Mouse (Mus musculus): ENCODE data around the gene Selenoi. TPM values are rescaled to one million over a fixed set of nuclear protein-coding genes. Genes with fewer than 3 reads are reported as not detected.
"Not testable (repeated sequence)": the region's sequence is repeated elsewhere in the genome, so short reads cannot be mapped to it uniquely, and the experiment has no call there.

Gene Selenoi
- 23.3 and 25.6 TPM in 2 replicates for polyA plus RNA-seq (2016; fragmentation: Nextera tagmentation; extraction: Ambion mirVana)

DNA sequence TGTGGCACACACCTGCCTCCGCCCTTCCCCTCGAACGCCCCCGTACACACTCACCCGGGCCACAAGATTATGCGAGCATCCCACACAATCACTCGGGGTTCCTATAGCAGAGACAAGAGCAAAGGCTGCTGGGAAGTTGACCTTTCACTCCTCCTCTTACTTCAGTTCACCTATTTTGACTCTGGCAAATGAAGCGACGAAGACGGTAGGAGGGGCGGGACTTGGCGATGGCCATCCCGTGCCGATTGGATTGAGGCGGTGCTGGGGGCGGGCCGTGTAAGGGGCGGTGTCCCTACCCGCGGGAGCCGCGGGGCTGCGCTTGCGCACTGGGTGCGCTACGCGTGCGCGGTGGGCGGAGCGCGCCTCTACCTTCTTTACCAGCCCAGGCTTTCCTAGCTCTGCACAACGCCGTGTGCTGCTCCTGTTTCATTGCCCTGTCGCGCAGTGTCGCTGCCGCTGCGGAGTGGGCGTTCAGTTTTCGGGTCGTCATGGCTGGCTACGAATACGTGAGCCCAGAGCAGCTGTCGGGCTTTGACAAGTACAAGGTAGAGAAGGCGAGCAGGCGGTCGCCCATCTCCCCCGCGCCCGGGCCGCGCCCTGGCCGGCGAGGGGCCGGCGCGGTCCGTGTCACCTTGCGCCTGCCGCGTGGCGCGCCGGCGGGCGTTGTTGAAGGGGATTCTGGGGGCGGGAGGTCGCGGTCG, at the start of gene Selenoi:
Gene Selenoi, plus strand, starts transcription at position 311 of the 701 bp plus-strand sequence.
- DNase-seq (ENCODE audit: low spot score), result peak; percentile 99
- Histone ChIP-seq H3K27ac (peak within 1 kb of the TSS; percentile 91), H3K4me3 (peak within 1 kb of the TSS; percentile 87), H3K4me1 (peaks cover 32% of the 10 kb centered on the region; the same call in 1 of the 2 replicates), H3K36me3 (peaks cover 11% of the 10 kb centered on the region), H3K9me3 (no peaks in the 10 kb centered on the region), H3K27me3 (ENCODE audit: insufficient read depth, poor library complexity, severe bottlenecking) (no peaks in the 10 kb centered on the region)
- WGBS, result 5% methylated on average over 71 of the region's 71 CpGs

GRCm38 (mm10) chr5:30187687-30188485, 44.5 kb upstream of the Selenoi start:
- WGBS, result 89% methylated on average over 12 of the region's 12 CpGs
- no peak for DNase-seq (ENCODE audit: low spot score)
- no peaks in the 10 kb centered on the region for H3K4me1 ChIP-seq
- no peaks in the 10 kb centered on the region for H3K27me3 ChIP-seq (ENCODE audit: insufficient read depth, poor library complexity, severe bottlenecking)
- no peak overlapping the region for H3K27ac ChIP-seq
- peaks cover 49% of the 10 kb centered on the region for H3K36me3 ChIP-seq
- H3K4me3 ChIP-seq, result no peak overlapping the region
- H3K9me3 ChIP-seq, result no peaks in the 10 kb centered on the region

DNA sequence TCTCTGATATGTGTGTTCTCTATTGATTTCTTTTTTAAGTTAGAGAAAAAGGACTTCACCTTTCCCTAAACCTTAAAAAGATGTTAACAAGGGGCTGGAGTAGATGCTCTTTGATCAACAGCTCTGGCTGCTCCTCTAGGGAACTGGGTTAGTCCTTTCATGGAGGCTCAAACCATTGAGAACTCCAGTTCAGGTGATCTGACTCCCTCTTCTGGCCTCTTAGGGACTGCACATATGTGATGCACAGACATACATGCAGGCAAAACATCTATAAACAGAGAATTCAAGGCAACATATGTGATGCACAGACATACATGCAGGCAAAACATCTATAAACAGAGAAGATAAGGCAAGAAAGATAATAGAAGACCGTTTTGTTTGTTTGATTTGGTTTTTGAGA, 39.9 kb upstream of the Selenoi start:
- Histone ChIP-seq H3K4me3 (no peak overlapping the region), H3K9me3 (no peaks in the 10 kb centered on the region), H3K36me3 (peaks cover 17% of the 10 kb centered on the region), H3K4me1 (peaks cover 6% of the 10 kb centered on the region; the same call in 1 of the 2 replicates), H3K27me3 (ENCODE audit: insufficient read depth, poor library complexity, severe bottlenecking) (no peaks in the 10 kb centered on the region), H3K27ac (no peak overlapping the region)
- WGBS, result 75% methylated on average over 1 of the region's 1 CpGs
- no peak for DNase-seq (ENCODE audit: low spot score)

DNA sequence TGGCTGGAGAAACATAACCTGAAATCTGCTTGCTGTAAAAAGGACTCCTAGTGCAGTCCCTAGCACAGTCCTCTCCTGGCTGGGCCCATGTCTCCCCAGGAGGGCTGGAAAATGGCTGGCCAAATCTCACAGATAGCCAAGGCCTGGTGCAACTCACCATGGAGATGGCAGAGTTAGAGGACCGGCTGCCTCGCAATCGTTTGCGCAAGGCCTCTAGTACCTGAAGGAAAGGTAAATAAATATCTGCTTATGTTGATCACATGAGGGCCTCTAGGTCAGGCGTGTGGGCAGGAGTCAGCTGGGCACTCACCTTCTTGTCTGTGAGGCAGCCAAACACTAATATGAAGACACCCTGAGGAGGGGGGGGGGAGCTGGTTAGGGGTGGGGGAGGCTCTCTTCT, 37.0 kb upstream of the Selenoi start:
- H3K9me3 ChIP-seq, result no peaks in the 10 kb centered on the region
- H3K4me3 ChIP-seq, result no peak overlapping the region
- H3K27me3 ChIP-seq (ENCODE audit: insufficient read depth, poor library complexity, severe bottlenecking), result no peaks in the 10 kb centered on the region
- peaks cover 4% of the 10 kb centered on the region; the same call in 1 of the 2 replicates for H3K36me3 ChIP-seq
- H3K27ac ChIP-seq, result no peak overlapping the region
- peaks cover 10% of the 10 kb centered on the region for H3K4me1 ChIP-seq
- WGBS, result 83% methylated on average over 5 of the region's 5 CpGs
- DNase-seq (ENCODE audit: low spot score), result no peak

GRCm38 (mm10) chr5:30198257-30198656, 34.1 kb upstream of the Selenoi start:
- WGBS, result 62% methylated on average over 7 of the region's 7 CpGs
- Histone ChIP-seq H3K27me3 (ENCODE audit: insufficient read depth, poor library complexity, severe bottlenecking) (no peaks in the 10 kb centered on the region), H3K4me1 (peaks cover 10% of the 10 kb centered on the region)

DNA sequence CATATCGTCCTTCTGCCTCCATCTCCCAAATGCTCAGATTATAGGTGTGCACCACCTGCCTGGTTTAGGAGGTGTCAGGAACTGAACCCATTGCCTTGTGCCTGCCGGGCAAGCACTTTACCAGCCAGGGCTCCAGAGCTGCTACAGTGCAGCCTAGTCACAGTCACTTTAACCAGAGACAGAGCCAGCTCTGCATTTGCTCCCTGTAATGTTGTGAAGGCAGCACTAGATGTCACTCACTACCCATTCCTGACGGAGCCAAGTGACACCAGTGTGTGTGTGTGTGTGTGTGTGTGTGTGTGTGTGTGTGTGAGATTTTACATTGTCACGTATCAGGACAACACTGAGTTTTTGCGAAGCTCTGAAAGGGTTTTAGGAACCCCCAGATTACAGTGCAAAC, 30.9 kb upstream of the Selenoi start:
- Histone ChIP-seq H3K9me3 (no peaks in the 10 kb centered on the region), H3K27ac (no peak overlapping the region), H3K36me3 (no peaks in the 10 kb centered on the region), H3K4me3 (no peak overlapping the region), H3K4me1 (peaks cover 4% of the 10 kb centered on the region; the same call in 1 of the 2 replicates), H3K27me3 (ENCODE audit: insufficient read depth, poor library complexity, severe bottlenecking) (no peaks in the 10 kb centered on the region)
- whole genome bisulfite sequencing, result 38% methylated on average over 5 of the region's 5 CpGs
- DNase-seq (ENCODE audit: low spot score), result no peak

More at GRCm38 (mm10) chr5:30198257-30198656, 34.1 kb upstream of the Selenoi start:
- no peak overlapping the region for H3K4me3 ChIP-seq
- H3K27ac ChIP-seq, result no peak overlapping the region
- DNase-seq (ENCODE audit: low spot score), result no peak
- H3K36me3 ChIP-seq, result no peaks in the 10 kb centered on the region
- no peaks in the 10 kb centered on the region for H3K9me3 ChIP-seq

DNA sequence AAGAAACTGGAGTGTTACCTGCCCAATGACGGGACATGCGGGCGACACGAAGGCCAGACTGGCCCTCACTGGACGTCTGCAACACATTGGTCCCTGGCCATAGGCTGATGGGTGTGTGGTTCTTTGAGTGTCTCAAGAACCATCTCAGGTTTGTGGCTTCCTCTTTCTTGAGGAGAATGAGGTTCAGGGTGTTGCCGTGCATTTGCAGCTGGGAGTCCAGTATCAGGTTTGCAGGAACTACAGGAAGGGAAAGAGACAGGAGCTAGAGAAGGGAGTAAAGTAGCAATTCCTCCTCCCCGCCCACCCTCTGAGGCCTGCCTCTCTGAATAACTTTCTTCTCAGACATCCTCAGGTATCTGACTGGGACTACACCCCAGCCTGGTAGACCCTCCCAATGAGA, 30.2 kb upstream of the Selenoi start:
- no peak overlapping the region for H3K4me3 ChIP-seq
- no peak for DNase-seq (ENCODE audit: low spot score)
- no peaks in the 10 kb centered on the region for H3K36me3 ChIP-seq
- 87% methylated on average over 7 of the region's 7 CpGs for WGBS
- H3K27ac ChIP-seq, result no peak overlapping the region
- peaks cover 4% of the 10 kb centered on the region; the same call in 1 of the 2 replicates for H3K4me1 ChIP-seq
- H3K27me3 ChIP-seq (ENCODE audit: insufficient read depth, poor library complexity, severe bottlenecking), result no peaks in the 10 kb centered on the region
- H3K9me3 ChIP-seq, result no peaks in the 10 kb centered on the region

DNA sequence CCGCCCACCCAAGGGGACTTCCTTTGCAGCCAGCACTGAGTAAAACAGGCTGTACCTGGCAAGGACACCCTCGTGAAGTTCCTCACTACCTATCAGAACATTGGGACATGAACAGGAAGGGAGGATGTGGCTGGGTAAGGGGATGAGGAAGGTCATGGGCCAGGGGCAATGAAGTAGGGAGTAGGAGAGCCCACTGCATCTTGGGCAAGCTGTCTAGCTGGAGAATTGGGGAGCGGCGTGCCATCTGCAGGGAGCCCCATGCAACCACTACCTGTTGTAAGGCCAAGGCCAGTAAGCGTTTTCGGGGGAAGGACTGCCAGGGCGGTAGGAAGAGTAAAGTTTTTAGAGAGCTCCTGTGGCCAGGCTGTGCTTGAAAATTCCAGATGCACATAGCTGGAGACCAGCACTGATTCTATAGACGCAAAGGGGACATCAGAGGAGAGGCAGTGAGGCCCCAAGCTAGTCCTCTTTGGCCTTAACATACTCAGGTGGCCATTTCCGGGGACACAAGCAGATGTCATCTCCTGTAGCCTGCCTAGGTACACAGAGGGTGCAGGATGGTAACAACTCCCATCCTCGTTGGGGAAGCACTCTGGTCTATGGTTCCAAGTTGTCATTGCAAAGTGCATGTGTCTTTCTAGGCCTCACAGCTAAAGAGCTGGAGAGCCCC, 29.0 kb upstream of the Selenoi start:
- Histone ChIP-seq H3K36me3 (no peaks in the 10 kb centered on the region), H3K4me3 (no peak overlapping the region), H3K4me1 (peaks cover under 1% of the 10 kb centered on the region; the same call in 1 of the 2 replicates), H3K27me3 (ENCODE audit: insufficient read depth, poor library complexity, severe bottlenecking) (no peaks in the 10 kb centered on the region), H3K9me3 (no peaks in the 10 kb centered on the region), H3K27ac (no peak overlapping the region)
- no peak for DNase-seq (ENCODE audit: low spot score)
- 74% methylated on average over 10 of the region's 10 CpGs for WGBS

- Histone ChIP-seq H3K4me3 (no peak overlapping the region), H3K4me1 (peaks cover 2% of the 10 kb centered on the region), H3K36me3 (no peaks in the 10 kb centered on the region), H3K27ac (no peak overlapping the region), H3K27me3 (ENCODE audit: insufficient read depth, poor library complexity, severe bottlenecking) (no peaks in the 10 kb centered on the region), H3K9me3 (no peaks in the 10 kb centered on the region)
- WGBS, result 59% methylated on average over 1 of the region's 1 CpGs
- no peak for DNase-seq (ENCODE audit: low spot score)
Observed at GRCm38 (mm10) chr5:30204441-30204840, 27.9 kb upstream of the Selenoi start.

DNA sequence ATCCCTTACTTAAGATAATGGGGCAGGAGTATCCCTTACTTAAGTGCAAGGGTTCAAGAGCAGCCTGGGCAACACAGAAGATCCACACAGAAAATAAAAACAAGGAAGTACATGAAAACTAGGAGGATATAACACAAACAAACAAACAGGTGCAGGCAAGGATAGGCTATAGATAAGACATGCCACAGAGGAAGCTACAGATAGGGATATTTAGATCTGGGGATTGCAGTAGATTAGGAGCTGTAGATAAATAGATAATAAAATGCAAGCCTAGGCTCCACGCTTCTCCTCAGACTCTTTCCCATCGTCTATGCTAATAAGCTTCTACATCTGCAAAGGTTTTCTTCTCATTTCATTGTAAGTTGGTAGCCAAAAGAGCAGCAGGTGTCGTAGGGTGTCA, 27.3 kb upstream of the Selenoi start:
- H3K27ac ChIP-seq, result no peak overlapping the region
- WGBS, result 66% methylated on average over 3 of the region's 3 CpGs
- no peaks in the 10 kb centered on the region for H3K36me3 ChIP-seq
- H3K27me3 ChIP-seq (ENCODE audit: insufficient read depth, poor library complexity, severe bottlenecking), result no peaks in the 10 kb centered on the region
- no peak for DNase-seq (ENCODE audit: low spot score)
- H3K4me1 ChIP-seq, result peaks cover 3% of the 10 kb centered on the region
- H3K4me3 ChIP-seq, result no peak overlapping the region
- H3K9me3 ChIP-seq, result no peaks in the 10 kb centered on the region

GRCm38 (mm10) chr5:30205493-30205892, 26.9 kb upstream of the Selenoi start, which contains the start of gene Adgrf3:
Gene Adgrf3, minus strand, starts transcription at chr5:30205722.
- Histone ChIP-seq H3K4me1 (peaks cover 3% of the 10 kb centered on the region), H3K27ac (no peak within 1 kb of the TSS), H3K4me3 (no peak within 1 kb of the TSS), H3K27me3 (ENCODE audit: insufficient read depth, poor library complexity, severe bottlenecking) (no peaks in the 10 kb centered on the region), H3K9me3 (no peaks in the 10 kb centered on the region), H3K36me3 (no peaks in the 10 kb centered on the region)
- WGBS, result 35% methylated on average over 5 of the region's 5 CpGs
- peak; percentile 70 for DNase-seq (ENCODE audit: low spot score)

DNA sequence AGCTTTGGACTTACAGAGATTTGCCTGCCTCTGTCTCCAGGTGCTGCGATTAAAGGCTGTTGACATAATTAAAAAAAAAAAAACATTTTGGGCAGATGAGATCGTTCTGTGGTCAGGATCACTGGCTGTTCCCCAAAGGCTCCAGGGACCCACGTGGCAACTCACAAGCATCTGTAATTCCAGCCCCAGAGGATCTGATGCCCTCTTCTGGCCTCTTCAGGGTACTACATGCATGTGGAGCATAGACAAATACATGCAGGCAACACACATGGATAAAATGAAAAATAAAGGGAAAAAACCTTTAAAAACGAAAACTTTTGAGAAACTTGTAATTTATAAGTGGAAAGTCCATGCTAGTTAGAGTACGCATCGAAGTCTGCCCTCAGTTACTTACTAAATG, 25.1 kb upstream of the Selenoi start:
- no peaks in the 10 kb centered on the region for H3K36me3 ChIP-seq
- WGBS, result 66% methylated on average over 6 of the region's 6 CpGs
- H3K4me3 ChIP-seq, result no peak overlapping the region
- no peak overlapping the region for H3K27ac ChIP-seq
- DNase-seq (ENCODE audit: low spot score), result no peak
- peaks cover 3% of the 10 kb centered on the region for H3K4me1 ChIP-seq
- no peaks in the 10 kb centered on the region for H3K9me3 ChIP-seq
- no peaks in the 10 kb centered on the region for H3K27me3 ChIP-seq (ENCODE audit: insufficient read depth, poor library complexity, severe bottlenecking)

DNA sequence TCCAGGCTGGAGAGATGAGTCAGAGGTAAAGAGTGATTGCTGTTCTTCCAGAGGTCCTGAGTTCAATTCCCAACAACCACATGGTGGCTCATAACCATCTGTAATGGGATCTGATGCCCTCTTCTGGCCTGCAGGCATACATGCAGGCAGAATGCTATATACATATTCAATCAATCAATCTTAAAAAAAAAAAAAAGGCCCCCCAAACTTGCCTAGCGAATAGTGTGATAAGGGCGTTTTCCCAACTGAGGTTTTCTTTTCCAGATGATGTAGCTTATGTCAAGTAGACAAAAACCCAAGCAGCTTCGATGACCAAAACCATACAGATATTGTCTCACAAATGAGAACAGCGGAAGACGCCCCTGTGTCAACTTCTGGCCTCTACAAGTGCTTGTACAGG, 21.6 kb upstream of the Selenoi start:
- not testable (repeated sequence) for H3K27ac ChIP-seq; H3K4me3 ChIP-seq; H3K27me3 ChIP-seq (ENCODE audit: insufficient read depth, poor library complexity, severe bottlenecking); H3K4me1 ChIP-seq; H3K9me3 ChIP-seq; H3K36me3 ChIP-seq; DNase-seq (ENCODE audit: low spot score)
- WGBS, result 85% methylated on average over 5 of the region's 5 CpGs
